Mouse (Mus musculus) adrenal gland, postnatal 36 days (tissue): ENCODE measurements around the gene Vmn2r73. TPM values are rescaled to one million over a fixed set of nuclear protein-coding genes. Genes with fewer than 3 reads are reported as not detected.

Experiments used
- DNase-seq, 2 experiments: peaks; one replicate each; pipeline ENCODE4 v3.0.0; 2021; ENCODE audit warnings: mixed read lengths in 1 of 2
- long read RNA-seq, 2 experiments: library from polyadenylated mRNA; stranded (forward); transcript quantifications; one replicate each; pipeline ENCODE4 v2.0.0; 2021; ENCODE audit warnings: borderline sequencing depth in 2 of 2
- total RNA-seq, 2 experiments: library from RNA; stranded (reverse); gene quantifications; 2 replicates each; pipeline ENCODE4 v1.2.3; 2021

The Vmn2r73 gene
- not detected for total RNA-seq
- long read RNA-seq, experiment 1 = 0 reads
- long read RNA-seq, experiment 2 = 0 reads

GRCm38 (mm10) chr7:85876166-85876565 is at the start of gene Vmn2r73:
Gene Vmn2r73 (minus strand): TSS chr7:85876266.
- no peak for DNase-seq

GRCm38 (mm10) chr7:85840090-85840948 is 35.7 kb downstream of the Vmn2r73 start:
- DNase-seq = no peak

GRCm38 (mm10) chr7:85818092-85818491 is 58.0 kb downstream of the Vmn2r73 start:
- peak in 1 of 2 experiments; percentile 3 for DNase-seq

Other genes with a start within 250 kb of the Vmn2r73 start
- not detected for gene Vmn2r72, start 121.2 kb downstream of the Vmn2r73 start, total RNA-seq
- not detected for gene Vmn2r74, start 85.4 kb upstream of the Vmn2r73 start, total RNA-seq